Mouse (Mus musculus) heart, adult 2 months (tissue): ENCODE measurements around the gene Trim17.
A peak's percentile ranks its signal among the peaks of the same experiment; 100 is the strongest.

ENCODE experiments used
- CTCF ChIP-seq: fragments of 200-600 bp; IDR thresholded peaks from 2 replicates; pipeline ENCODE4 v1.8.1; 2022; ENCODE audit warnings: antibody characterized with exemption, mild to moderate bottlenecking, moderate library complexity
- EP300 ChIP-seq: fragments of 200-500 bp; IDR thresholded peaks from 2 replicates; pipeline ENCODE4 v1.6.1; 2011; ENCODE audit warnings: low read depth, low read length, control low read depth; ENCODE audit not compliant: insufficient read depth

GRCm38 (mm10) chr11:59015052-59015451 is 60.6 kb downstream of the Trim17 start:
- TF ChIP-seq CTCF, result peak; percentile 51
- no peak for TF ChIP-seq EP300
